Mouse (Mus musculus): ENCODE measurements around the gene Olfr768. TPM values are rescaled to one million over a fixed set of nuclear protein-coding genes. Genes with fewer than 3 reads are reported as not detected.
"Not testable (repeated sequence)": the region's sequence is repeated elsewhere in the genome, so short reads cannot be mapped to it uniquely, and the experiment has no call there.

The Olfr768 gene
- not detected in 2 replicates for polyA plus RNA-seq (2016; fragmentation: Nextera tagmentation; extraction: Ambion mirVana)

DNA sequence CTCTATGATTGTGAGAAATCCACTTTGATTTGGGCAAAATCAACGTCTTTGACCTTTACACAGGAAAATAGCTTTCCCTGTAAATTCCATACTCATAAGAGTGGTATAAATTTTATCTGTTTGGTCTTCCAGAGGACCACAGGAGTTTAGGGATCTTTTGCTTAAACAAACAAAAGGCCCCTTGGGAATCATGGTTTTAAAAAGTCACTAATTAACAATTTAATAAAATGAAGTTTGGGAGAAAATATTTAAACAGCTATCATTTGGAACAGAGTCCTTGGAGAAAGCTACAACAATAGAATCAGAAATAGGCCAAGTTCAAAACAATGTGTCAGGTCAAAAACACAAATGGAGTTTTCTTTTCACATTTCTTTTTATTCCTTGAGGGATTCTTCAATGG, at the start of gene Olfr768:
TSS of gene Olfr768 (minus strand) at position 101 of the 400 bp plus-strand sequence.
- 70% methylated on average over 1 of the region's 1 CpGs for WGBS
- Histone ChIP-seq H3K27me3 (ENCODE audit: insufficient read depth, poor library complexity, severe bottlenecking) (no peaks in the 10 kb centered on the region), H3K9me3 (no peaks in the 10 kb centered on the region), H3K4me1 (no peaks in the 10 kb centered on the region), H3K27ac (no peak within 1 kb of the TSS), H3K4me3 (no peak within 1 kb of the TSS), H3K36me3 (no peaks in the 10 kb centered on the region)
- DNase-seq (ENCODE audit: low spot score): no peak

DNA sequence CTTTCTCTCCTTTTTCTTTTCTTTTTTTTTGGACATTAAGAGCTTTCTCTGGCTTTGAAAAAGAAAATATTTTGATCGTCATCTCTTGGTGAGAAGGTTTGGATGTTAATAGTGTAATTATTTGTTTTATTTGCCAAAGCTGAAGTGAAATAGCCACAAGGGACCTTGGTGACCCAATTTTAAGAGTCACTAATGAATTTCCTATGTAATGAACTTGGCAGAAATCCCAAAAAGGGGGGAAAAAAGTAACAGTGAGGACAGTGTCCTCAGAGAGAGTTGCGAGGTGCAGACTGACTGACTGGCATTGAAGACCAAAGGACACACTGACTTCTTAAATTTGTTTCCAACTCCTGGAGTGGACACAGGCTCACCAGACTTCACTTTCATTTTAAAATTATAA, 39.7 kb upstream of the Olfr768 start, which contains the start of gene Olfr770:
TSS of gene Olfr770 (minus strand) at position 101 of the 400 bp plus-strand sequence.
- no peaks in the 10 kb centered on the region for H3K36me3 ChIP-seq
- DNase-seq (ENCODE audit: low spot score): no peak
- H3K4me1 ChIP-seq: no peaks in the 10 kb centered on the region
- no peaks in the 10 kb centered on the region for H3K27me3 ChIP-seq (ENCODE audit: insufficient read depth, poor library complexity, severe bottlenecking)
- H3K27ac ChIP-seq: no peak within 1 kb of the TSS
- WGBS: 88% methylated on average over 2 of the region's 2 CpGs
- H3K4me3 ChIP-seq: no peak within 1 kb of the TSS
- H3K9me3 ChIP-seq: no peaks in the 10 kb centered on the region

DNA sequence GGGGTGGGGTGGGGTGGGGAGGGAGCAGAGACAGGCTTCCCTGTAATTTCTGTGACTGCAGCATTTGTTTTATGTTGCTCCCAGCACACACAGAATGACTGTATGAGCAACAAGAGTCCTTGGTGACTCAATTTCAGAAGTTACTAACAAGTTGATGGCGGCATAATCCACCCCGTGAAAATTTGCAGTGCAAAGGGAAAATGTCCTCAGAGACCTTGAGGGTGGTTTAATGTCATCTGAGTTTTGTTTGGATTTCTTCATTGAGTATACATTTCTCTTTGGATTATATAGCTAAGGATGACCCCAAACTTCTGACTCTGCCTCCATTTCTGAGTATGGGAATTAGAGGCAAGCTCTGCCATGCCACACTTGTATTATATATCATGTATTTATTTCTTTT, 18.6 kb upstream of the Olfr768 start, which contains the start of gene Olfr769:
TSS of gene Olfr769 (minus strand) at position 101 of the 400 bp plus-strand sequence.
- WGBS: 79% methylated on average over 2 of the region's 2 CpGs
- H3K4me3 ChIP-seq: no peak within 1 kb of the TSS

GRCm38 (mm10) chr10:129115146-129115545, 16.0 kb upstream of the Olfr768 start:
- H3K4me3 ChIP-seq: no peak overlapping the region
- 92% methylated on average over 3 of the region's 3 CpGs for whole genome bisulfite sequencing
- H3K9me3 ChIP-seq: peaks cover 3% of the 10 kb centered on the region; the same call in 1 of the 2 replicates
- no peak for DNase-seq (ENCODE audit: low spot score)
- H3K36me3 ChIP-seq: no peaks in the 10 kb centered on the region
- H3K27me3 ChIP-seq (ENCODE audit: insufficient read depth, poor library complexity, severe bottlenecking): no peaks in the 10 kb centered on the region
- H3K4me1 ChIP-seq: no peaks in the 10 kb centered on the region
- H3K27ac ChIP-seq: no peak overlapping the region

More for the DNA sequence above, 18.6 kb upstream of the Olfr768 start, which contains the start of gene Olfr769:
- no peaks in the 10 kb centered on the region for H3K36me3 ChIP-seq
- H3K4me1 ChIP-seq: no peaks in the 10 kb centered on the region
- no peak for DNase-seq (ENCODE audit: low spot score)
- H3K9me3 ChIP-seq: no peaks in the 10 kb centered on the region
- no peak within 1 kb of the TSS for H3K27ac ChIP-seq
- no peaks in the 10 kb centered on the region for H3K27me3 ChIP-seq (ENCODE audit: insufficient read depth, poor library complexity, severe bottlenecking)

DNA sequence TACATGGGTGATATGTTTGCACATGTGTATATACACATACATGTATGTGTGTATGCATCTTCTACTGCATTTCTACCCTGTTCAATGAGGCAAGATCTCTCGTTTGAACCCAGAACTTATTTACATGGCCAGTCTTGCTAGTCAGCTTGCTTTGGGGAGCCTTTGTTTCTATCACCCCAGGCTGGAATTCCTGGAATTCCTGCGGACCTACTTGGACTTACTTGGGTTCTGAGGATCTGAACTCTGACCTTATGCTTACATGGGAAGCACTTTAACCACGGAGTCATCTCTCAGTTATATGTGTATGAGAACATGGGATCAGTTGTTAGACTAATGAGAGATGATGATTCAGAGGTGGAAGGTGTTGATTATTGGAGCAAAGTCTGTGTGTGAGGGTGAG, 2.1 kb upstream of the Olfr768 start:
- WGBS: 40% methylated on average over 3 of the region's 3 CpGs
- no peak overlapping the region for H3K4me3 ChIP-seq

GRCm38 (mm10) chr10:129082810-129083209, 16.4 kb downstream of the Olfr768 start, which contains the start of gene Olfr767:
Gene Olfr767 (minus strand): TSS chr10:129082910.
- not testable (repeated sequence) for H3K4me1 ChIP-seq; DNase-seq (ENCODE audit: low spot score); H3K36me3 ChIP-seq; H3K4me3 ChIP-seq; H3K27ac ChIP-seq; H3K9me3 ChIP-seq; H3K27me3 ChIP-seq (ENCODE audit: insufficient read depth, poor library complexity, severe bottlenecking)

More for the DNA sequence above, 2.1 kb upstream of the Olfr768 start:
- DNase-seq (ENCODE audit: low spot score): no peak
- Histone ChIP-seq H3K27ac (no peak overlapping the region), H3K36me3 (no peaks in the 10 kb centered on the region), H3K9me3 (no peaks in the 10 kb centered on the region), H3K27me3 (ENCODE audit: insufficient read depth, poor library complexity, severe bottlenecking) (no peaks in the 10 kb centered on the region), H3K4me1 (no peaks in the 10 kb centered on the region)

DNA sequence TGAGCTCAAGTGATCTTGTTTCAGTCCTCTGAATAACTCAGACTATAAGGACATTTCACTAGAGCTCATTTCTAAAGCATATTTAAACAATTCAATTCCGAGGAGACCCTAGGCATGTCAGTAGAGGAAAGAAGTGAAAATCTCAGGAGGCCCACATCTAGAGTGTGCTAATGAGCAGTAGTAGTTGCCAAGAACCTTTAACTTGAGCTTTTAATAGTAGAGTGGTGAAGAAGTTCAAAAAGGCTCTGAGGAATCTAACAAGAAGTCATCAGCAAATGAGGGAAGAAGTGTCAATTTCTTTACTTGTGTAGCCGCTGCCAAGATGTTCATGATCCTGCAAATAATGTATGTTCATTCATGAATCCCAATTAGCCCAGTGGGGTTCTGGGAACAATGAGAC, 30.3 kb downstream of the Olfr768 start, which contains the start of gene Olfr766-ps1:
TSS of gene Olfr766-ps1 (minus strand) at position 101 of the 400 bp plus-strand sequence.
- H3K27me3 ChIP-seq (ENCODE audit: insufficient read depth, poor library complexity, severe bottlenecking): no peaks in the 10 kb centered on the region
- no peak for DNase-seq (ENCODE audit: low spot score)
- no peaks in the 10 kb centered on the region for H3K9me3 ChIP-seq
- no peak within 1 kb of the TSS for H3K4me3 ChIP-seq
- H3K36me3 ChIP-seq: no peaks in the 10 kb centered on the region
- no peak within 1 kb of the TSS for H3K27ac ChIP-seq
- no peaks in the 10 kb centered on the region for H3K4me1 ChIP-seq
- 77% methylated on average over 2 of the region's 2 CpGs for WGBS

DNA sequence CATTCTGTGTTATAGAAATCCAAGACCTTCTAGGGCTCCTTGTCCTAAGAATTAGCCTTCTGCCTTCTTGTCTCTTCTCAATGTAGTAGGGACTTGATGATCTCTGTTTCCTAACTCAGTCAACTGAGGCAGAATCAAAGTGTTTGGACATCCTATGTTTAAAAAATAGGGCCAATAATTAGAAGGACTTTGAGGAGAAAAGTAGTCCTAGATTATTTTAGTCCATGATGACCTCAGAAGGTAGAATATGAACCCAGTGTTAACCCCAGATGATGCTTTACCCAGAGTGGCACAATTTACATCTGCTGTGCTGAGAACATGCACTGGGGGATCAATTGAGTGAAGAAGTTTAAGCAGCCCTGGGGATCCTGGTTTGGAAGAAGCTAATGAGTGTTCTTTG, 49.3 kb downstream of the Olfr768 start, which contains the start of gene Olfr765:
TSS of gene Olfr765 (minus strand) at position 101 of the 400 bp plus-strand sequence.
- H3K9me3 ChIP-seq; H3K36me3 ChIP-seq; DNase-seq (ENCODE audit: low spot score); H3K4me3 ChIP-seq; H3K27me3 ChIP-seq (ENCODE audit: insufficient read depth, poor library complexity, severe bottlenecking); H3K4me1 ChIP-seq; H3K27ac ChIP-seq: not testable (repeated sequence)

Other genes starting within 250 kb of the Olfr768 start
- 4.6 and 5.7 TPM in 2 replicates for gene Gdf11, start 207.7 kb downstream of the Olfr768 start, polyA plus RNA-seq (2016; fragmentation: Nextera tagmentation; extraction: Ambion mirVana)
- 313 and 322 TPM in 2 replicates for gene Cd63, start 198.4 kb downstream of the Olfr768 start, polyA plus RNA-seq (2016; fragmentation: Nextera tagmentation; extraction: Ambion mirVana)
- gene Rdh5, start 176.5 kb downstream of the Olfr768 start, polyA plus RNA-seq (2016; fragmentation: Nextera tagmentation; extraction: Ambion mirVana): 8.8 and 9.9 TPM in 2 replicates
- 182 and 194 TPM in 2 replicates for gene Bloc1s1, start 175.3 kb downstream of the Olfr768 start, polyA plus RNA-seq (2016; fragmentation: Nextera tagmentation; extraction: Ambion mirVana)
- 1.1 and 1.3 TPM in 2 replicates for gene Itga7, start 165.6 kb downstream of the Olfr768 start, polyA plus RNA-seq (2016; fragmentation: Nextera tagmentation; extraction: Ambion mirVana)
- gene Mettl7b, start 138.4 kb downstream of the Olfr768 start, polyA plus RNA-seq (2016; fragmentation: Nextera tagmentation; extraction: Ambion mirVana): not detected in 2 replicates
- not detected in 2 replicates for gene Olfr9, start 109.9 kb downstream of the Olfr768 start, polyA plus RNA-seq (2016; fragmentation: Nextera tagmentation; extraction: Ambion mirVana)
- gene Olfr763, start 88.6 kb downstream of the Olfr768 start, polyA plus RNA-seq (2016; fragmentation: Nextera tagmentation; extraction: Ambion mirVana): not detected in 2 replicates
- gene Olfr764-ps1, start 59.5 kb downstream of the Olfr768 start, polyA plus RNA-seq (2016; fragmentation: Nextera tagmentation; extraction: Ambion mirVana): not detected in 2 replicates
- gene Olfr765, start 49.4 kb downstream of the Olfr768 start, polyA plus RNA-seq (2016; fragmentation: Nextera tagmentation; extraction: Ambion mirVana): not detected in 2 replicates
- not detected in 2 replicates for gene Olfr766-ps1, start 30.4 kb downstream of the Olfr768 start, polyA plus RNA-seq (2016; fragmentation: Nextera tagmentation; extraction: Ambion mirVana)
- not detected in 2 replicates for gene Olfr767, start 16.5 kb downstream of the Olfr768 start, polyA plus RNA-seq (2016; fragmentation: Nextera tagmentation; extraction: Ambion mirVana)
- gene Olfr769, start 18.5 kb upstream of the Olfr768 start, polyA plus RNA-seq (2016; fragmentation: Nextera tagmentation; extraction: Ambion mirVana): not detected in 2 replicates
- not detected in 2 replicates for gene Olfr770, start 39.6 kb upstream of the Olfr768 start, polyA plus RNA-seq (2016; fragmentation: Nextera tagmentation; extraction: Ambion mirVana)
- not detected in 2 replicates for gene Olfr771, start 65.4 kb upstream of the Olfr768 start, polyA plus RNA-seq (2016; fragmentation: Nextera tagmentation; extraction: Ambion mirVana)
- gene Olfr772, start 78.5 kb upstream of the Olfr768 start, polyA plus RNA-seq (2016; fragmentation: Nextera tagmentation; extraction: Ambion mirVana): not detected in 2 replicates
- not detected in 2 replicates for gene Olfr773, start 88.0 kb upstream of the Olfr768 start, polyA plus RNA-seq (2016; fragmentation: Nextera tagmentation; extraction: Ambion mirVana)
- gene Olfr774, start 136.8 kb upstream of the Olfr768 start, polyA plus RNA-seq (2016; fragmentation: Nextera tagmentation; extraction: Ambion mirVana): not detected in 2 replicates
- gene Olfr775, start 149.0 kb upstream of the Olfr768 start, polyA plus RNA-seq (2016; fragmentation: Nextera tagmentation; extraction: Ambion mirVana): not detected in 2 replicates
- not detected in 2 replicates for gene Olfr776, start 159.8 kb upstream of the Olfr768 start, polyA plus RNA-seq (2016; fragmentation: Nextera tagmentation; extraction: Ambion mirVana)
- not detected in 2 replicates for gene Olfr777, start 172.1 kb upstream of the Olfr768 start, polyA plus RNA-seq (2016; fragmentation: Nextera tagmentation; extraction: Ambion mirVana)
- gene Olfr780, start 218.7 kb upstream of the Olfr768 start, polyA plus RNA-seq (2016; fragmentation: Nextera tagmentation; extraction: Ambion mirVana): not detected in 2 replicates
- not detected in 2 replicates for gene Olfr781, start 229.5 kb upstream of the Olfr768 start, polyA plus RNA-seq (2016; fragmentation: Nextera tagmentation; extraction: Ambion mirVana)
- gene Olfr782, start 249.5 kb upstream of the Olfr768 start, polyA plus RNA-seq (2016; fragmentation: Nextera tagmentation; extraction: Ambion mirVana): not detected in 2 replicates